Mouse (Mus musculus) megakaryocyte, embryonic 14.5 days (primary cell): ENCODE data around the gene Tmem95.

Experiments
- FLI1 ChIP-seq: IDR thresholded peaks from 2 replicates; pipeline ENCODE4 v1.6.1; 2012; ENCODE audit warnings: low read length, inconsistent platforms, mixed read lengths
- GATA1 ChIP-seq: IDR thresholded peaks from 3 replicates; pipeline ENCODE4 v1.6.1; 2012; ENCODE audit warnings: mixed read lengths, low read length, inconsistent platforms, borderline replicate concordance

- TF ChIP-seq GATA1 (no peak), FLI1 (no peak)
Measured at GRCm38 (mm10) chr11:69894671-69895070, 16.9 kb upstream of the Tmem95 start.
